In the genomic region with DNA sequence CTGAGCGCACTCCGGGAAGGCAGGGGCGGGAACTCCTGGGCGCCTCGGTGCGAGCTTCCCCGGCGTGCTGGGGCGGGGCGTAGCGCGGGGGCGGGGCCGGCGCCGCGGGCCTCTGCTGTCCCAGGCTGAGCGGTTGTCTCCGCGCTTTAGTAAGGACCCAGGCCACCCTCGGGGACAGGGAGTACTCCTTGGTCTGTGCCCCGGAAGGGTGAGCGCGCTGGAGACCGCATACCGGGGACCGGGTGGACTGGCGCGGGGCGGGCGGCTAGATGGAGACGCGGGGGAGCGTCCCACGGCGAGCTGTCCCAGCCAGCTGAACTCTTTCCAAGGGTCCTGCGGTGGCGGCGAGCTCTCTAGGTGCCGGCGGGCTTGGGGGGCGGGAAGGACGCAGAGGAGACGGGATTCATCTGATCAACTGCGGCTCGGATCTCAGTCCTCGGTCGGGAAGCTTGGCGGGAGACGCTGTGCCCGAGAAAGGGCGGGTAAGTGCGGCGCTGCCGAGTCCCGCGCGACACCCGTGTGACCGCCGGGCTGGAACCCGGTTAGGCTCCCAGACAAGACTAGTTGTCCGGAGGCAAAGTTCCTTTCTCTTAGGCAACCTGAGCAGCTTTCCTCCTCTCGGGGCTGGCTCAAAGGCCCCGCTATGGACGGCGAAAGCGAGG, we compare ENCODE assay signal across 8 mouse cellular contexts. TPM values are rescaled to one million over a fixed set of nuclear protein-coding genes. Genes with fewer than 3 reads are reported as not detected.
A peak's percentile ranks its signal among the peaks of the same experiment; 100 is the strongest.
DNase-seq lines count a peak whose midpoint lies in the region; ATAC-seq and TF ChIP-seq lines count a peak whose summit lies in the region.

No protein-coding gene starts in this region.

- H3K27ac ChIP-seq in forebrain, embryonic 10.5 days = peak overlapping the region; percentile 86
- peak overlapping the region; percentile 52 for H3K27ac ChIP-seq in heart, postnatal 0 days (ENCODE audit: low read depth)
- peak overlapping the region; percentile 90 for H3K27ac ChIP-seq in lung, postnatal 0 days (ENCODE audit: low read length)

- no peaks in the 10 kb centered on the region for H3K9me3 ChIP-seq in forebrain, embryonic 10.5 days
- no peaks in the 10 kb centered on the region for H3K9me3 ChIP-seq in heart, postnatal 0 days (replicated peaks; ENCODE audit: control insufficient read depth, low read length)
- no peaks in the 10 kb centered on the region for H3K9me3 ChIP-seq in lung, postnatal 0 days (ENCODE audit: low read length)

- ATAC-seq in heart, postnatal 0 days (ENCODE audit: insufficient read depth, low read depth) = peak; percentile 86
- ATAC-seq in lung, postnatal 0 days = peak; percentile 96

- under 1% methylated on average over 68 of the region's 68 CpGs for WGBS in forebrain, embryonic 10.5 days
- under 1% methylated on average over 66 of the region's 68 CpGs for WGBS in heart, postnatal 0 days
- under 1% methylated on average over 66 of the region's 68 CpGs for WGBS in lung, postnatal 0 days

- peaks cover 35% of the 10 kb centered on the region for H3K4me1 ChIP-seq in forebrain, embryonic 10.5 days
- no peaks in the 10 kb centered on the region; the same call in 1 of the 2 replicates for H3K4me1 ChIP-seq in heart, postnatal 0 days (ENCODE audit: control insufficient read depth, insufficient read depth)
- H3K4me1 ChIP-seq in lung, postnatal 0 days (ENCODE audit: insufficient read depth, low read depth, low read length) = peaks cover 6% of the 10 kb centered on the region; the same call in 1 of the 2 replicates

- DNase-seq in 3134 (ENCODE audit: extremely low read depth, insufficient read length, low spot score) = peak; percentile 7
- DNase-seq in adrenal gland, postnatal 14 days = peak; percentile 66
- peak; percentile 71 for DNase-seq in forebrain, embryonic 10.5 days (ENCODE audit: extremely low spot score, low spot score)
- peak; percentile 43 for DNase-seq in heart, postnatal 0 days (ENCODE audit: low spot score)
- peak; percentile 76 to 83 for DNase-seq in kidney, postnatal 25 days
- peak; percentile 86 for DNase-seq in lung, postnatal 0 days (ENCODE audit: low spot score)
- DNase-seq in retina, adult 2 months (ENCODE audit: low read depth, low spot score) = peak; percentile 54
- DNase-seq in c-Kit-positive CD71-positive TER-119-positive erythroid progenitor cells, embryonic 14.5 days (ENCODE audit: low spot score) = no peak

- H3K4me2 ChIP-seq in heart, postnatal 0 days (ENCODE audit: low read depth, low read length) = peak overlapping the region; percentile 94
- H3K4me2 ChIP-seq in lung, postnatal 0 days (replicated peaks; ENCODE audit: low read depth, low read length) = peak overlapping the region; percentile 79

- no peak for TF ChIP-seq CTCF in heart, postnatal 0 days (IDR thresholded peaks at IDR 0.05; ENCODE audit: low read depth)
- no peak for TF ChIP-seq CTCF in lung, postnatal 0 days (IDR thresholded peaks at IDR 0.05)

- no peak for TF ChIP-seq EP300 in heart, postnatal 0 days (IDR thresholded peaks at IDR 0.05; ENCODE audit: low read depth)
- no peak for TF ChIP-seq EP300 in lung, postnatal 0 days (IDR thresholded peaks at IDR 0.05)

- H3K27me3 ChIP-seq in forebrain, embryonic 10.5 days (ENCODE audit: poor library complexity, severe bottlenecking) = peaks cover 43% of the 10 kb centered on the region
- peaks cover 10% of the 10 kb centered on the region; the same call in 1 of the 2 replicates for H3K27me3 ChIP-seq in heart, postnatal 0 days (ENCODE audit: control insufficient read depth, insufficient read depth, low read length)
- H3K27me3 ChIP-seq in lung, postnatal 0 days (replicated peaks; ENCODE audit: insufficient read depth, low read length) = no peaks in the 10 kb centered on the region

- peak overlapping the region; percentile 71 for H3K9ac ChIP-seq in heart, postnatal 0 days (replicated peaks; ENCODE audit: low read depth, low read length)
- peak overlapping the region; percentile 79 for H3K9ac ChIP-seq in lung, postnatal 0 days (replicated peaks; ENCODE audit: low read depth)

- H3K4me3 ChIP-seq in forebrain, embryonic 10.5 days = peak overlapping the region; percentile 82
- peak overlapping the region; percentile 89 for H3K4me3 ChIP-seq in heart, postnatal 0 days (ENCODE audit: low read depth, low read length)
- H3K4me3 ChIP-seq in lung, postnatal 0 days (ENCODE audit: low read depth, low read length) = peak overlapping the region; percentile 81

- H3K36me3 ChIP-seq in forebrain, embryonic 10.5 days (replicated peaks) = no peaks in the 10 kb centered on the region
- no peaks in the 10 kb centered on the region for H3K36me3 ChIP-seq in heart, postnatal 0 days (replicated peaks; ENCODE audit: control insufficient read depth, insufficient read depth, low read length)
- H3K36me3 ChIP-seq in lung, postnatal 0 days (ENCODE audit: insufficient read depth, low read length) = peaks cover 5% of the 10 kb centered on the region; the same call in 1 of the 2 replicates

RNA-seq across cellular contexts. Expression of gene Arhgef26, which starts 0.8 kb away (rescaled TPM):
- total RNA-seq in adrenal gland, postnatal 14 days (2021) = 5.1 and 5.8 TPM in 2 replicates
- 6.9 and 7.5 TPM in 2 replicates for polyA plus RNA-seq in forebrain, embryonic 10.5 days (2016; fragmentation: Nextera tagmentation; extraction: Ambion mirVana)
- total RNA-seq in heart, postnatal 0 days (2014; rRNA removed; ENCODE audit: low replicate concordance) = 3.3 and 7.5 TPM in 2 replicates
- 1.8 and 1.9 TPM in 2 replicates for polyA plus RNA-seq in heart, postnatal 0 days (2015; fragmentation: Nextera tagmentation; extraction: Ambion mirVana)
- polyA plus RNA-seq in lung, postnatal 0 days (2015; fragmentation: Nextera tagmentation; extraction: Ambion mirVana) = 34.4 and 36.9 TPM in 2 replicates
